Mouse (Mus musculus) myocyte (in vitro differentiated cells): ENCODE results near the gene Arhgap31. TPM values are rescaled to one million over a fixed set of nuclear protein-coding genes. Genes with fewer than 3 reads are reported as not detected.

Experiments
- H3K27me3 ChIP-seq: one replicate; pipeline ENCODE4 v1.6.1; 2011; ENCODE audit not compliant: control insufficient read depth, insufficient read depth, insufficient read length
- H3K36me3 ChIP-seq: one replicate; pipeline ENCODE4 v1.6.1; 2011; ENCODE audit not compliant: control insufficient read depth, insufficient read depth
- H3K4me2 ChIP-seq: one replicate; pipeline ENCODE4 v1.6.1; 2011; ENCODE audit warnings: low read depth, control low read depth
- H3K4me3 ChIP-seq: one replicate; pipeline ENCODE4 v1.5.1; 2011; ENCODE audit warnings: mild to moderate bottlenecking, control low read depth, moderate library complexity
- H3K79me2 ChIP-seq: one replicate; pipeline ENCODE4 v1.6.1; 2011; ENCODE audit not compliant: control insufficient read depth, insufficient read depth
- H3ac ChIP-seq: one replicate; pipeline ENCODE4 v1.6.1; 2011; ENCODE audit not compliant: control insufficient read depth, insufficient read length
- CEBPB ChIP-seq: IDR thresholded peaks from 2 replicates; pipeline ENCODE4 v1.6.1; 2011; ENCODE audit warnings: mild to moderate bottlenecking, moderate library complexity; ENCODE audit not compliant: poor library complexity, insufficient read depth, severe bottlenecking
- E2F4 ChIP-seq: IDR thresholded peaks from one replicate; pipeline ENCODE4 v1.6.1; 2011; ENCODE audit warnings: mild to moderate bottlenecking, control low read depth, moderate library complexity; ENCODE audit not compliant: insufficient read depth
- MAX ChIP-seq: IDR thresholded peaks from one replicate; pipeline ENCODE4 v1.6.1; 2011; ENCODE audit warnings: low read depth, mild to moderate bottlenecking, control low read depth
- MYOD1 ChIP-seq, 3 experiments: IDR thresholded peaks; one replicate each; pipeline ENCODE4 v1.6.1; 2011; ENCODE audit warnings: control low read depth in 2 of 3, low read depth in 2 of 3, mild to moderate bottlenecking in 2 of 3, moderate library complexity in 1 of 3; ENCODE audit not compliant: insufficient read length in 2 of 3, control insufficient read depth in 1 of 3
- MYOG ChIP-seq, 3 experiments: IDR thresholded peaks; one replicate each; pipeline ENCODE4 v1.6.1; 2011; ENCODE audit warnings: control low read depth in 2 of 3, low read depth in 2 of 3, mild to moderate bottlenecking in 2 of 3; ENCODE audit not compliant: insufficient read length in 2 of 3, control insufficient read depth in 1 of 3, insufficient read depth in 1 of 3
- POLR2A ChIP-seq: IDR thresholded peaks from one replicate; pipeline ENCODE4 v1.6.1; 2011; ENCODE audit warnings: low read depth, mild to moderate bottlenecking, control low read depth, moderate library complexity; ENCODE audit not compliant: insufficient read length
- POLR2AphosphoS2 ChIP-seq: IDR thresholded peaks from one replicate; pipeline ENCODE4 v1.6.1; 2011; ENCODE audit warnings: low read depth, control low read depth; ENCODE audit not compliant: insufficient read length
- REST ChIP-seq: IDR thresholded peaks from one replicate; pipeline ENCODE4 v1.6.1; 2011; ENCODE audit warnings: mild to moderate bottlenecking, control low read depth, moderate library complexity; ENCODE audit not compliant: insufficient read depth, insufficient read length
- SRF ChIP-seq: IDR thresholded peaks from one replicate; pipeline ENCODE4 v1.6.1; 2011; ENCODE audit warnings: low read depth; ENCODE audit not compliant: control insufficient read depth, insufficient read length
- TCF12 ChIP-seq: IDR thresholded peaks from one replicate; pipeline ENCODE4 v1.6.1; 2011; ENCODE audit warnings: mild to moderate bottlenecking, control low read depth; ENCODE audit not compliant: poor library complexity, insufficient read depth, severe bottlenecking
- TCF3 ChIP-seq: IDR thresholded peaks from one replicate; pipeline ENCODE4 v1.6.1; 2011; ENCODE audit warnings: low read depth, control low read depth; ENCODE audit not compliant: insufficient read length
- USF1 ChIP-seq: IDR thresholded peaks from one replicate; pipeline ENCODE4 v1.6.1; 2011; ENCODE audit warnings: low read depth, mild to moderate bottlenecking, control low read depth, moderate library complexity
- polyA plus RNA-seq: library from polyadenylated mRNA; unstranded; fragments of >200 nt; fragmentation: generic; extraction: Trizol; gene quantifications from one replicate; pipeline ENCODE4 v1.2.1, GENCODE M21; 2012; ENCODE audit warnings: missing spikeins

Arhgap31 gene
- polyA plus RNA-seq, 1 experiment: 5.8 TPM

GRCm38 (mm10) chr16:38584761-38585160 lies 128.3 kb downstream of the Arhgap31 start:
- Histone ChIP-seq H3K79me2 (no peaks in the 10 kb centered on the region), H3K4me2 (no peak overlapping the region), H3K27me3 (no peaks in the 10 kb centered on the region), H3ac (no peak overlapping the region), H3K4me3 (no peak overlapping the region), H3K36me3 (peaks cover 78% of the 10 kb centered on the region)
- no peak for TF ChIP-seq TCF3
- no peak for TF ChIP-seq REST
- no peak for TF ChIP-seq MYOD1 (IDR thresholded peaks at IDR 0.05; ENCODE audit: control insufficient read depth in 1 of 3, insufficient read length in 2 of 3, low read depth in 2 of 3)
- TF ChIP-seq MAX: no peak
- TF ChIP-seq POLR2AphosphoS2: no peak
- TF ChIP-seq E2F4: no peak
- TF ChIP-seq SRF: no peak
- TF ChIP-seq MYOG (IDR thresholded peaks at IDR 0.05; ENCODE audit: control insufficient read depth in 1 of 3, insufficient read depth in 1 of 3, insufficient read length in 2 of 3, low read depth in 2 of 3): no peak
- TF ChIP-seq USF1: no peak

GRCm38 (mm10) chr16:38571481-38571880 lies 141.6 kb downstream of the Arhgap31 start:
- H3ac ChIP-seq: no peak overlapping the region
- no peak overlapping the region for H3K4me3 ChIP-seq
- H3K79me2 ChIP-seq: peaks cover 36% of the 10 kb centered on the region
- H3K4me2 ChIP-seq: no peak overlapping the region
- H3K27me3 ChIP-seq: no peaks in the 10 kb centered on the region
- peaks cover 52% of the 10 kb centered on the region for H3K36me3 ChIP-seq
- no peak for TF ChIP-seq TCF12
- no peak for TF ChIP-seq REST
- TF ChIP-seq E2F4: no peak
- no peak for TF ChIP-seq TCF3
- TF ChIP-seq MYOG (IDR thresholded peaks at IDR 0.05; ENCODE audit: control insufficient read depth in 1 of 3, insufficient read depth in 1 of 3, insufficient read length in 2 of 3, low read depth in 2 of 3): no peak
- no peak for TF ChIP-seq POLR2A
- no peak for TF ChIP-seq MYOD1 (IDR thresholded peaks at IDR 0.05; ENCODE audit: control insufficient read depth in 1 of 3, insufficient read length in 2 of 3, low read depth in 2 of 3)
- TF ChIP-seq POLR2AphosphoS2: no peak
- no peak for TF ChIP-seq MAX
- no peak for TF ChIP-seq CEBPB
- no peak for TF ChIP-seq SRF
- TF ChIP-seq USF1: no peak

DNA sequence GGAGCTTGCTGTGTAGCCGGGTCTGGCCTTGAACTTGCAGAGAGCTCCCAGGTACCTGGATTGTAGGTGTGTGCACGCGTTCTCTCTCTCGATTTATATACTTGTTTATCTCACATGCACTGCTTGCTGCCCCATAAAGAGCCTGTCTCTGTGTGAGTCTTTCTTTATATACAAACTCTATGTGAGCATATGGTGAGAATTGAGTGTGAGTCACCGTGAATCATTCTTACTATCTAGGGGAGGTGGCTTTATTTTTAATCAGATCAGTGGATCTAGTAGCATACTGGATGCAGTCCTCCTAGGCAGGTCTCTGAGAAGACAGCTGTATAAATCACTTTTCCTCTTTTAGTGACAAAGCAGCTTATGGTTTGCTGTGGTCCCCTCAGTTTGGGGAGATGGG lies 144.9 kb downstream of the Arhgap31 start:
- H3K36me3 ChIP-seq: peaks cover 23% of the 10 kb centered on the region
- H3K4me2 ChIP-seq: no peak overlapping the region
- TF ChIP-seq POLR2A (no peak), POLR2AphosphoS2 (no peak), CEBPB (no peak), MYOD1 (IDR thresholded peaks at IDR 0.05; ENCODE audit: control insufficient read depth in 1 of 3, insufficient read length in 2 of 3, low read depth in 2 of 3) (no peak), TCF12 (no peak), REST (no peak), USF1 (no peak), MYOG (IDR thresholded peaks at IDR 0.05; ENCODE audit: control insufficient read depth in 1 of 3, insufficient read depth in 1 of 3, insufficient read length in 2 of 3, low read depth in 2 of 3) (no peak), SRF (no peak)
- H3ac ChIP-seq: no peak overlapping the region
- H3K79me2 ChIP-seq: peaks cover 64% of the 10 kb centered on the region
- no peaks in the 10 kb centered on the region for H3K27me3 ChIP-seq
- H3K4me3 ChIP-seq: no peak overlapping the region

GRCm38 (mm10) chr16:38563516-38563915 lies 149.6 kb downstream of the Arhgap31 start:
- peak overlapping the region; percentile 99 for H3ac ChIP-seq
- H3K4me3 ChIP-seq: peak overlapping the region; percentile 89
- TF ChIP-seq MYOG (IDR thresholded peaks at IDR 0.05; ENCODE audit: control insufficient read depth in 1 of 3, insufficient read depth in 1 of 3, insufficient read length in 2 of 3, low read depth in 2 of 3): no peak
- TF ChIP-seq MAX: no peak
- no peak for TF ChIP-seq TCF3
- no peak for TF ChIP-seq E2F4
- TF ChIP-seq POLR2A: no peak
- no peak for TF ChIP-seq MYOD1 (IDR thresholded peaks at IDR 0.05; ENCODE audit: control insufficient read depth in 1 of 3, insufficient read length in 2 of 3, low read depth in 2 of 3)
- no peak for TF ChIP-seq TCF12
- no peak for TF ChIP-seq REST
- TF ChIP-seq SRF: no peak
- TF ChIP-seq POLR2AphosphoS2: no peak
- no peak for TF ChIP-seq USF1
- TF ChIP-seq CEBPB: no peak
- H3K79me2 ChIP-seq: peaks cover 49% of the 10 kb centered on the region
- H3K27me3 ChIP-seq: no peaks in the 10 kb centered on the region
- H3K36me3 ChIP-seq: no peaks in the 10 kb centered on the region
- peak overlapping the region; percentile 96 for H3K4me2 ChIP-seq

DNA sequence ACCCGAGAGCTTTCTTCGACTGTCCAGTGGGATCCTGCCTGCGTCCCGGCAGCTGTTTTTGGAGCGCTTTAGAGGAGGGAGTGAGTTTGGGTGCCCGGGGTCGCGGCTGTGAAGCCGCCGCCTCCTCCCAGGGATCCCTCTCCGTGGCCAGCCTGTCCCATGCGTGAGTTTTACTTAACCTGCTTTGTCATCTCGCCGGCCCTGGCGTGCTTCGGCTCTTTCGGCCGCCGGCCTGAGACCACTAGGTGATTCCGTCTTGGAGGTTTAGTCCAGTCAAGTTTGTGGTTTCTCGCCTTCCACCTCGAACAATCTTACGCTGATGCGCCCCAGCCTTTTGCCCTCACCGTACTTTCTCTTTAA lies 150.1 kb downstream of the Arhgap31 start:
- H3K79me2 ChIP-seq: peaks cover 49% of the 10 kb centered on the region
- TF ChIP-seq MYOG (IDR thresholded peaks at IDR 0.05; ENCODE audit: control insufficient read depth in 1 of 3, insufficient read depth in 1 of 3, insufficient read length in 2 of 3, low read depth in 2 of 3) (no peak), TCF12 (no peak), TCF3 (no peak), E2F4 (no peak), POLR2A (no peak), POLR2AphosphoS2 (no peak), REST (no peak), SRF (no peak), CEBPB (no peak), MYOD1 (IDR thresholded peaks at IDR 0.05; ENCODE audit: control insufficient read depth in 1 of 3, insufficient read length in 2 of 3, low read depth in 2 of 3) (no peak), USF1 (no peak), MAX (no peak)
- peak overlapping the region; percentile 99 for H3ac ChIP-seq
- no peaks in the 10 kb centered on the region for H3K36me3 ChIP-seq
- H3K4me3 ChIP-seq: peak overlapping the region; percentile 89
- H3K4me2 ChIP-seq: peak overlapping the region; percentile 96
- H3K27me3 ChIP-seq: no peaks in the 10 kb centered on the region
